Mouse (Mus musculus) intestine, postnatal 0 days (tissue): ENCODE measurements at regions not wholly inside any gene's neighbourhood (a gene's known extent, or its start where the extent isn't known, plus 50 kb on each side); places are given as distances from the start of the nearest gene placed in this dataset.

Experiments used
- ATAC-seq: fragments of 200-750 bp; cut with Nextera tagmentation; 2 replicates; pipeline ENCODE4 v1.8.0; 2017; ENCODE audit warnings: mild to moderate bottlenecking, moderate TSS enrichment, moderate library complexity
- H3K27ac ChIP-seq: fragments of 300-500 bp; sonication (generic); 2 replicates; pipeline ENCODE4 v1.5.1; 2014; ENCODE audit warnings: mild to moderate bottlenecking, low read depth, low read length, moderate library complexity
- H3K27me3 ChIP-seq: fragments of 300-500 bp; sonication (generic); replicated peaks from 2 replicates; pipeline ENCODE4 v1.6.1; 2014; ENCODE audit warnings: low read length, mixed read lengths; ENCODE audit not compliant: control insufficient read depth, insufficient read depth
- H3K36me3 ChIP-seq: fragments of 300-500 bp; sonication (generic); 2 replicates; pipeline ENCODE4 v1.6.1; 2014; ENCODE audit warnings: mild to moderate bottlenecking, moderate library complexity; ENCODE audit not compliant: control insufficient read depth, insufficient read depth
- H3K4me1 ChIP-seq: fragments of 300-500 bp; sonication (generic); replicated peaks from 2 replicates; pipeline ENCODE4 v1.6.1; 2014; ENCODE audit warnings: antibody characterized with exemption, low read length, mixed read lengths; ENCODE audit not compliant: control insufficient read depth, insufficient read depth
- H3K4me2 ChIP-seq: fragments of 300-500 bp; sonication (generic); replicated peaks from 2 replicates; pipeline ENCODE4 v1.6.1; 2014; ENCODE audit warnings: low read depth, mild to moderate bottlenecking, moderate library complexity
- H3K4me3 ChIP-seq: fragments of 300-500 bp; sonication (generic); 2 replicates; pipeline ENCODE4 v1.5.1; 2014; ENCODE audit warnings: low read depth, low read length
- H3K9ac ChIP-seq: fragments of 300-500 bp; sonication (generic); 2 replicates; pipeline ENCODE4 v1.6.1; 2014; ENCODE audit warnings: mild to moderate bottlenecking, low read depth, low read length
- H3K9me3 ChIP-seq: fragments of 300-500 bp; sonication (generic); 2 replicates; pipeline ENCODE4 v1.6.1; 2016; ENCODE audit warnings: mixed run types; ENCODE audit not compliant: control insufficient read depth
- CTCF ChIP-seq: sonication (generic); IDR thresholded peaks from 2 replicates; pipeline ENCODE4 v1.5.1; 2016; ENCODE audit warnings: low read depth, mild to moderate bottlenecking, control low read depth, antibody characterized with exemption, moderate library complexity
- WGBS: fragments of 180-500 bp; shearing (Covaris S2); extraction: QIAGEN DNeasy Blood & Tissue Kit; methylation state at CpG from one replicate; pipeline ENCODE4 v1.1.7; 2014; 5-methylcytosine and 5-hydroxymethylcytosine counted together

GRCm38 (mm10) chr16:86067628-86068364 lies 166.2 kb upstream of the Adamts5 start:
- Histone ChIP-seq H3K27ac (no peak overlapping the region), H3K4me3 (no peak overlapping the region), H3K9me3 (no peaks in the 10 kb centered on the region), H3K4me2 (no peak overlapping the region), H3K4me1 (no peaks in the 10 kb centered on the region), H3K36me3 (no peaks in the 10 kb centered on the region), H3K9ac (no peak overlapping the region), H3K27me3 (no peaks in the 10 kb centered on the region)
- ATAC-seq = no peak
- 61% methylated on average over 3 of the region's 3 CpGs for WGBS
- TF ChIP-seq CTCF = no peak

- H3K9ac ChIP-seq = no peak overlapping the region
- 75% methylated on average over 5 of the region's 5 CpGs for WGBS
- no peaks in the 10 kb centered on the region for H3K9me3 ChIP-seq
- H3K4me3 ChIP-seq = no peak overlapping the region
- no peak overlapping the region for H3K4me2 ChIP-seq
- H3K36me3 ChIP-seq = no peaks in the 10 kb centered on the region
- ATAC-seq = no peak
- H3K27ac ChIP-seq = no peak overlapping the region
- H3K4me1 ChIP-seq = no peaks in the 10 kb centered on the region
- no peaks in the 10 kb centered on the region for H3K27me3 ChIP-seq
- TF ChIP-seq CTCF = no peak
These were observed 158.5 kb upstream of the Adamts5 start for GRCm38 (mm10) chr16:86060087-86060486.

GRCm38 (mm10) chr16:86044695-86045094 lies 143.1 kb upstream of the Adamts5 start:
- TF ChIP-seq CTCF = no peak
- 90% methylated on average over 2 of the region's 2 CpGs for WGBS
- Histone ChIP-seq H3K4me2 (no peak overlapping the region), H3K4me3 (no peak overlapping the region), H3K27me3 (no peaks in the 10 kb centered on the region), H3K36me3 (no peaks in the 10 kb centered on the region), H3K9ac (no peak overlapping the region), H3K4me1 (no peaks in the 10 kb centered on the region), H3K9me3 (no peaks in the 10 kb centered on the region), H3K27ac (no peak overlapping the region)
- no peak for ATAC-seq

- no peaks in the 10 kb centered on the region for H3K36me3 ChIP-seq
- no peaks in the 10 kb centered on the region for H3K27me3 ChIP-seq
- no peak overlapping the region for H3K4me2 ChIP-seq
- TF ChIP-seq CTCF = no peak
- H3K4me1 ChIP-seq = no peaks in the 10 kb centered on the region
- H3K9me3 ChIP-seq = no peaks in the 10 kb centered on the region
- WGBS = 77% methylated on average over 9 of the region's 9 CpGs
- H3K9ac ChIP-seq = no peak overlapping the region
- no peak overlapping the region for H3K27ac ChIP-seq
- H3K4me3 ChIP-seq = no peak overlapping the region
- no peak for ATAC-seq
These were observed 133.1 kb upstream of the Adamts5 start for GRCm38 (mm10) chr16:86034772-86035171.

- Histone ChIP-seq H3K9ac (no peak overlapping the region), H3K27ac (no peak overlapping the region), H3K27me3 (no peaks in the 10 kb centered on the region), H3K36me3 (no peaks in the 10 kb centered on the region), H3K4me2 (no peak overlapping the region), H3K4me1 (no peaks in the 10 kb centered on the region), H3K9me3 (no peaks in the 10 kb centered on the region), H3K4me3 (no peak overlapping the region)
- no peak for TF ChIP-seq CTCF
- 43% methylated on average over 2 of the region's 2 CpGs for WGBS
- no peak for ATAC-seq
These were observed 126.1 kb upstream of the Adamts5 start for GRCm38 (mm10) chr16:86027700-86028099.

GRCm38 (mm10) chr16:86015336-86015735 lies 113.7 kb upstream of the Adamts5 start:
- Histone ChIP-seq H3K27me3 (no peaks in the 10 kb centered on the region), H3K4me2 (no peak overlapping the region), H3K9ac (no peak overlapping the region), H3K4me3 (no peak overlapping the region), H3K4me1 (no peaks in the 10 kb centered on the region), H3K27ac (no peak overlapping the region), H3K36me3 (no peaks in the 10 kb centered on the region), H3K9me3 (no peaks in the 10 kb centered on the region)
- TF ChIP-seq CTCF = no peak
- 88% methylated on average over 1 of the region's 1 CpGs for WGBS
- no peak for ATAC-seq
